Mouse (Mus musculus): Measurements from ENCODE around the gene Rcc1l. TPM values are rescaled to one million over a fixed set of nuclear protein-coding genes. Genes with fewer than 3 reads are reported as not detected.

The Rcc1l gene
- total RNA-seq, 2 experiments from 2014 or later, result 10.2 to 11.1 TPM

- ATAC-seq (replicated peaks; ENCODE audit: poor library complexity), result peak; percentile 79
These were observed 3.4 kb downstream of the Rcc1l start for GRCm38 (mm10) chr5:134173206-134173605.

- no peak for ATAC-seq (replicated peaks; ENCODE audit: poor library complexity)
These were observed 6.4 kb downstream of the Rcc1l start for GRCm38 (mm10) chr5:134170167-134170566.

GRCm38 (mm10) chr5:134169231-134169630 is 7.3 kb downstream of the Rcc1l start:
- ATAC-seq (replicated peaks; ENCODE audit: poor library complexity), result no peak

- ATAC-seq (replicated peaks; ENCODE audit: poor library complexity), result no peak
These were observed 8.5 kb downstream of the Rcc1l start for GRCm38 (mm10) chr5:134168033-134168432.

- ATAC-seq (replicated peaks; ENCODE audit: poor library complexity), result no peak
These were observed 9.9 kb downstream of the Rcc1l start for GRCm38 (mm10) chr5:134166642-134167041.

GRCm38 (mm10) chr5:134164688-134165087 is 11.9 kb downstream of the Rcc1l start:
- no peak for ATAC-seq (replicated peaks; ENCODE audit: poor library complexity)

GRCm38 (mm10) chr5:134155916-134156466 is 20.6 kb downstream of the Rcc1l start:
- no peak for ATAC-seq (replicated peaks; ENCODE audit: poor library complexity)

GRCm38 (mm10) chr5:134151895-134152294 is 24.7 kb downstream of the Rcc1l start:
- ATAC-seq (replicated peaks; ENCODE audit: poor library complexity), result no peak

GRCm38 (mm10) chr5:134148153-134148552 is 28.4 kb downstream of the Rcc1l start:
- no peak for ATAC-seq (replicated peaks; ENCODE audit: poor library complexity)

GRCm38 (mm10) chr5:134147194-134147753 is 29.3 kb downstream of the Rcc1l start:
- no peak for ATAC-seq (replicated peaks; ENCODE audit: poor library complexity)

GRCm38 (mm10) chr5:134144986-134145385 is 31.6 kb downstream of the Rcc1l start:
- ATAC-seq (replicated peaks; ENCODE audit: poor library complexity), result no peak

- no peak for ATAC-seq (replicated peaks; ENCODE audit: poor library complexity)
These were observed 34.2 kb downstream of the Rcc1l start for GRCm38 (mm10) chr5:134142381-134142780.

- ATAC-seq (replicated peaks; ENCODE audit: poor library complexity), result no peak
These were observed 35.3 kb downstream of the Rcc1l start for GRCm38 (mm10) chr5:134141236-134141635.

- ATAC-seq (replicated peaks; ENCODE audit: poor library complexity), result 0 out of 2 replicates have a peak, but pooled peaks have one; percentile 39
These were observed 37.1 kb downstream of the Rcc1l start for GRCm38 (mm10) chr5:134139429-134139828.

GRCm38 (mm10) chr5:134137933-134138332 is 38.6 kb downstream of the Rcc1l start:
- no peak for ATAC-seq (replicated peaks; ENCODE audit: poor library complexity)

- ATAC-seq (replicated peaks; ENCODE audit: poor library complexity), result no peak
These were observed 40.6 kb downstream of the Rcc1l start for GRCm38 (mm10) chr5:134136022-134136421.

- ATAC-seq (replicated peaks; ENCODE audit: poor library complexity), result no peak
These were observed 45.0 kb downstream of the Rcc1l start for GRCm38 (mm10) chr5:134131586-134131985.

GRCm38 (mm10) chr5:134126232-134126631 is 50.3 kb downstream of the Rcc1l start:
- ATAC-seq (replicated peaks; ENCODE audit: poor library complexity), result no peak

GRCm38 (mm10) chr5:134123846-134124245 is 52.7 kb downstream of the Rcc1l start:
- no peak for ATAC-seq (replicated peaks; ENCODE audit: poor library complexity)

- no peak for ATAC-seq (replicated peaks; ENCODE audit: poor library complexity)
These were observed 54.7 kb downstream of the Rcc1l start for GRCm38 (mm10) chr5:134121893-134122259.

GRCm38 (mm10) chr5:134121138-134121892 is 55.3 kb downstream of the Rcc1l start:
- ATAC-seq (replicated peaks; ENCODE audit: poor library complexity), result peak; percentile 70

GRCm38 (mm10) chr5:134120135-134120534 is 56.4 kb downstream of the Rcc1l start:
- no peak for ATAC-seq (replicated peaks; ENCODE audit: poor library complexity)
